8 mouse cellular contexts compared by ENCODE assay signal in the genomic region with DNA sequence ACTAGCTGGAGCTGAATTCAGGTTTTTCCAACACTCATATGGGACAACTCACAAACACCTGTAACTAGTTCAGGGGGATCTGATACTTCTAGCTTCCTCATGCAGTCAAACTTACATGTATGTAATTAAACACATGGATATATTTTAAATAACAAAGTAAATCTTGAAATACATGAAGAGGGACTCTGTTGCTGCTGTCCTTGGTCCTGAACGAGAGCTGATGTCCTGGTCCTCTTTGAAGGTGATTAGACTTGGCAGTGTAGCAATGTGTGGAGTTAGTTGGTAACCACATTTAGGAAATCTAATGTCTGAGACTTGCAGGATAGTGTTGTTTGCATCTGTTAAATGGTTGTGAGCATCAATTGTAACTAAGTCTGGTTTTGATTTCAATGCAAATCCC.
A peak's percentile ranks its signal among the peaks of the same experiment; 100 is the strongest.
DNase-seq lines count a peak whose midpoint lies in the region; ATAC-seq lines count a peak whose summit lies in the region.

No protein-coding gene starts in this region.

- peaks cover 12% of the 10 kb centered on the region; the same call in 1 of the 2 replicates for H3K36me3 ChIP-seq in kidney, embryonic 16.5 days (ENCODE audit: insufficient read depth, low read length)
- peaks cover 16% of the 10 kb centered on the region for H3K36me3 ChIP-seq in forebrain, embryonic 12.5 days (replicated peaks)
- H3K36me3 ChIP-seq in forebrain, embryonic 14.5 days (ENCODE audit: control insufficient read depth, insufficient read depth, low read length), result peaks cover 16% of the 10 kb centered on the region; the same call in 1 of the 2 replicates

- H3K4me2 ChIP-seq in kidney, embryonic 16.5 days (replicated peaks; ENCODE audit: low read depth, low read length), result no peak overlapping the region
- no peak overlapping the region for H3K4me2 ChIP-seq in forebrain, embryonic 12.5 days
- H3K4me2 ChIP-seq in forebrain, embryonic 14.5 days (ENCODE audit: low read length), result no peak overlapping the region

- no peaks in the 10 kb centered on the region for H3K27me3 ChIP-seq in kidney, embryonic 16.5 days (ENCODE audit: insufficient read depth, low read length)
- H3K27me3 ChIP-seq in forebrain, embryonic 12.5 days, result no peaks in the 10 kb centered on the region
- H3K27me3 ChIP-seq in forebrain, embryonic 14.5 days (replicated peaks; ENCODE audit: control insufficient read depth, insufficient read depth, low read length), result no peaks in the 10 kb centered on the region

- no peak overlapping the region for H3K27ac ChIP-seq in kidney, embryonic 16.5 days (ENCODE audit: low read length)
- no peak overlapping the region for H3K27ac ChIP-seq in forebrain, embryonic 12.5 days
- H3K27ac ChIP-seq in forebrain, embryonic 14.5 days (ENCODE audit: low read depth, low read length), result no peak overlapping the region

- DNase-seq in kidney, adult 9 months, result peak; percentile 48
- DNase-seq in adipocyte (ENCODE audit: low spot score), result peak; percentile 82
- peak; percentile 68 for DNase-seq in heart, postnatal 4 days
- DNase-seq in ovary, postnatal 14 days (ENCODE audit: low spot score), result peak; percentile 21
- no peak for DNase-seq in right cerebral cortex, postnatal 25 days
- DNase-seq in forebrain, embryonic 14.5 days (ENCODE audit: low spot score), result no peak

- 64% methylated on average over 1 of the region's 1 CpGs for WGBS in kidney, embryonic 16.5 days
- WGBS in forebrain, embryonic 12.5 days, result 85% methylated on average over 1 of the region's 1 CpGs
- WGBS in forebrain, embryonic 14.5 days, result 80% methylated on average over 1 of the region's 1 CpGs

- ATAC-seq in kidney, embryonic 16.5 days (ENCODE audit: low FRiP score, low TSS enrichment), result no peak
- no peak for ATAC-seq in forebrain, embryonic 12.5 days (ENCODE audit: low FRiP score)
- ATAC-seq in forebrain, embryonic 14.5 days, result no peak

- no peaks in the 10 kb centered on the region for H3K4me1 ChIP-seq in kidney, embryonic 16.5 days (ENCODE audit: insufficient read depth, low read length)
- no peaks in the 10 kb centered on the region; the same call in 1 of the 2 replicates for H3K4me1 ChIP-seq in forebrain, embryonic 12.5 days
- 0 out of 2 replicates have a peak, but pooled peaks cover 4% of the 10 kb centered on the region for H3K4me1 ChIP-seq in forebrain, embryonic 14.5 days (ENCODE audit: control insufficient read depth, insufficient read depth, low read length)

- H3K4me3 ChIP-seq in kidney, embryonic 16.5 days (ENCODE audit: low read length), result no peak overlapping the region
- no peak overlapping the region for H3K4me3 ChIP-seq in forebrain, embryonic 12.5 days (replicated peaks)
- no peak overlapping the region for H3K4me3 ChIP-seq in forebrain, embryonic 14.5 days (ENCODE audit: low read depth, low read length)

- H3K9me3 ChIP-seq in kidney, embryonic 16.5 days (ENCODE audit: low read length), result no peaks in the 10 kb centered on the region
- H3K9me3 ChIP-seq in forebrain, embryonic 12.5 days, result no peaks in the 10 kb centered on the region
- no peaks in the 10 kb centered on the region for H3K9me3 ChIP-seq in forebrain, embryonic 14.5 days (replicated peaks; ENCODE audit: control insufficient read depth, low read length)

- H3K9ac ChIP-seq in kidney, embryonic 16.5 days (replicated peaks; ENCODE audit: low read length), result no peak overlapping the region
- H3K9ac ChIP-seq in forebrain, embryonic 12.5 days, result no peak overlapping the region
- no peak overlapping the region for H3K9ac ChIP-seq in forebrain, embryonic 14.5 days (ENCODE audit: low read length)

Comparison
In these comparisons a context has a peak if more than half of its experiments do, and no peak if none do; other contexts are left out.
1. DNase-seq: peak in kidney, adult 9 months (single experiment), adipocyte (single experiment), heart, postnatal 4 days (single experiment) and ovary, postnatal 14 days (single experiment); none in right cerebral cortex, postnatal 25 days (single experiment) and forebrain, embryonic 14.5 days (single experiment).